Mouse (Mus musculus): Measurements from ENCODE around the gene Btg1. TPM values are rescaled to one million over a fixed set of nuclear protein-coding genes. Genes with fewer than 3 reads are reported as not detected.
A peak's percentile ranks its signal among the peaks of the same experiment; 100 is the strongest.

Btg1 gene
- polyA plus RNA-seq, 1 experiment from 2014 or later: 58.6 TPM

- Histone ChIP-seq H3K9me3 (ENCODE audit: control insufficient read depth, low read length) (no peaks in the 10 kb centered on the region), H3K4me3 (ENCODE audit: low read length) (no peak overlapping the region), H3K4me1 (replicated peaks; ENCODE audit: control insufficient read depth, insufficient read depth, low read length) (peaks cover 7% of the 10 kb centered on the region; the same call in 1 of the 2 replicates), H3K27ac (ENCODE audit: low read length) (no peak overlapping the region), H3K4me2 (ENCODE audit: low read depth, low read length) (no peak overlapping the region), H3K27me3 (ENCODE audit: control insufficient read depth, insufficient read depth, low read depth, low read length) (no peaks in the 10 kb centered on the region), H3K36me3 (ENCODE audit: control insufficient read depth, insufficient read depth, low read length) (no peaks in the 10 kb centered on the region; the same call in 1 of the 2 replicates), H3K9ac (ENCODE audit: low read length) (no peak overlapping the region)
- WGBS: 59% methylated on average over 4 of the region's 4 CpGs
- ATAC-seq (ENCODE audit: low read depth): no peak
Observed at GRCm38 (mm10) chr10:96633145-96633516, 16.3 kb downstream of the Btg1 start.

DNA sequence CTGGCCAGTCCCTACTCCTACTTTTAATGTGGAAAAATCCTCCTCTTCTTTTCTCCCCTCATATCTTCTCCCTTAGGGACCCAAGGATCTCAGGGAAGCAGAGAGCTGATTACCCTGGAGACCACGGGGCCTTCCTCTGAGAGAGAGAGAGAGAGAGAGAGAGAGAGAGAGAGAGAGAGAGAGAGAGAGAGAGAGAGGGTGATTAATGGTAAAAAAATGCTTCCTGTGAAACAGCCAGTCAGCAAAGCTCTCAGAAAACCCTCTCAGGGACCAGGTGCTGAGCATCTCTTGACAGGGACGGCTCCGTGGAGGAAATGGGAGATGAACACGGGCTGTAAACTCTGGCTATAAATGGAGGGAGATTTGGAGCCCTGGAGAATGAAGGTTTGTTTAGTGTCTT lies 18.7 kb downstream of the Btg1 start:
- Histone ChIP-seq H3K27me3 (ENCODE audit: control insufficient read depth, insufficient read depth, low read depth, low read length) (no peaks in the 10 kb centered on the region), H3K4me2 (ENCODE audit: low read depth, low read length) (no peak overlapping the region), H3K9ac (ENCODE audit: low read length) (no peak overlapping the region), H3K4me3 (ENCODE audit: low read length) (no peak overlapping the region), H3K4me1 (replicated peaks; ENCODE audit: control insufficient read depth, insufficient read depth, low read length) (peaks cover 7% of the 10 kb centered on the region; the same call in 1 of the 2 replicates), H3K27ac (ENCODE audit: low read length) (no peak overlapping the region), H3K36me3 (ENCODE audit: control insufficient read depth, insufficient read depth, low read length) (no peaks in the 10 kb centered on the region; the same call in 1 of the 2 replicates), H3K9me3 (ENCODE audit: control insufficient read depth, low read length) (no peaks in the 10 kb centered on the region)
- 11% methylated on average over 4 of the region's 4 CpGs for WGBS
- no peak for ATAC-seq (ENCODE audit: low read depth)

DNA sequence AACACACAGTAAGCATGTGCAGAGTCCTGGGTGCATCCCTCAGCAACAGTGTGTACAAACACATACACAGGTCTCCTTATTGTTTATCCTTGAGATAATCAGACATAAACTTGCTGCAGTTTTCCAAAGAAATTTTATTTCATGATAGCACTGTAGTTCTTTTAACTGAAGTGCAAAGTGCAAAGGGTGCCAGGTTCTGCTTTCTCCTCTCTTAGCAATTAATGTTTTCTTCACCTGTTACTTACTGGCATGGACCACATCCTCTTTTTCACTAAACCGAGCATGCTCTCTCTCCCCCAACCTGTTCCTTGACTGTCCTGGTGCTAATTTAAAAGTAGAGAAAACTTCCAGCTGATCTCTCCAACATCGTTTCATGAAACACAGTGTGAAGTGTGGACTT lies 21.7 kb downstream of the Btg1 start:
- Histone ChIP-seq H3K9ac (ENCODE audit: low read length) (no peak overlapping the region), H3K4me2 (ENCODE audit: low read depth, low read length) (no peak overlapping the region)
- WGBS: 67% methylated on average over 2 of the region's 2 CpGs

GRCm38 (mm10) chr10:96642014-96642413 lies 25.2 kb downstream of the Btg1 start:
- WGBS: 31% methylated on average over 4 of the region's 4 CpGs
- Histone ChIP-seq H3K36me3 (ENCODE audit: control insufficient read depth, insufficient read depth, low read length) (no peaks in the 10 kb centered on the region), H3K9me3 (ENCODE audit: control insufficient read depth, low read length) (no peaks in the 10 kb centered on the region), H3K27ac (ENCODE audit: low read length) (peak overlapping the region; percentile 66; the same call in 1 of the 2 replicates), H3K4me2 (ENCODE audit: low read depth, low read length) (no peak overlapping the region), H3K27me3 (ENCODE audit: control insufficient read depth, insufficient read depth, low read depth, low read length) (no peaks in the 10 kb centered on the region), H3K4me3 (ENCODE audit: low read length) (no peak overlapping the region), H3K9ac (ENCODE audit: low read length) (no peak overlapping the region), H3K4me1 (replicated peaks; ENCODE audit: control insufficient read depth, insufficient read depth, low read length) (peaks cover 20% of the 10 kb centered on the region)
- ATAC-seq (ENCODE audit: low read depth): no peak

More for the DNA sequence above, 21.7 kb downstream of the Btg1 start:
- Histone ChIP-seq H3K36me3 (ENCODE audit: control insufficient read depth, insufficient read depth, low read length) (no peaks in the 10 kb centered on the region), H3K27ac (ENCODE audit: low read length) (no peak overlapping the region), H3K9me3 (ENCODE audit: control insufficient read depth, low read length) (no peaks in the 10 kb centered on the region), H3K4me1 (replicated peaks; ENCODE audit: control insufficient read depth, insufficient read depth, low read length) (peaks cover 15% of the 10 kb centered on the region), H3K4me3 (ENCODE audit: low read length) (no peak overlapping the region), H3K27me3 (ENCODE audit: control insufficient read depth, insufficient read depth, low read depth, low read length) (no peaks in the 10 kb centered on the region)
- ATAC-seq (ENCODE audit: low read depth): no peak

GRCm38 (mm10) chr10:96642751-96643150 lies 25.9 kb downstream of the Btg1 start:
- Histone ChIP-seq H3K9ac (ENCODE audit: low read length) (no peak overlapping the region), H3K9me3 (ENCODE audit: control insufficient read depth, low read length) (no peaks in the 10 kb centered on the region), H3K36me3 (ENCODE audit: control insufficient read depth, insufficient read depth, low read length) (no peaks in the 10 kb centered on the region), H3K27me3 (ENCODE audit: control insufficient read depth, insufficient read depth, low read depth, low read length) (no peaks in the 10 kb centered on the region), H3K4me1 (replicated peaks; ENCODE audit: control insufficient read depth, insufficient read depth, low read length) (peaks cover 21% of the 10 kb centered on the region), H3K27ac (ENCODE audit: low read length) (peak overlapping the region; percentile 73), H3K4me2 (ENCODE audit: low read depth, low read length) (no peak overlapping the region), H3K4me3 (ENCODE audit: low read length) (no peak overlapping the region)
- ATAC-seq (ENCODE audit: low read depth): peak; percentile 81
- 31% methylated on average over 6 of the region's 6 CpGs for WGBS

DNA sequence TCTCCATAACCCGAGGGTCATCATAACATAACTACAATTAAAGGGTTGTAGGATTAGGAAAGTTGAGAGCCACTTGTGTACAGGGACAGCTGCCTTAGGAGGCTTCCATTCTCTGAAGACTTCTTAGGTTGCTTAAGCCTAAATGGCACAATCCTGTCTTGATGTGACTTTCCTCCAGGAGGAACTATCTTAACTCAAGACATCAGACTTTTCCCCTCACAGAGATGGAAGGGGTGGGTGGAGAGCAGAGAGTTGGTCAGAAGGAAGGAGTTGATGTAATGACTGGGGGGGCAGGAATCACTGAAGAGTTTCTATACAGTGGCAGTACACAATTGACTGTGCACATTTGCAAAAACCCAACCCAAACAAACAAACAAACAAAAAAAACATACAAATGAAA lies 28.4 kb downstream of the Btg1 start:
- H3K27ac ChIP-seq (ENCODE audit: low read length): no peak overlapping the region
- WGBS: 78% methylated on average over 1 of the region's 1 CpGs
- H3K4me3 ChIP-seq (ENCODE audit: low read length): no peak overlapping the region
- H3K27me3 ChIP-seq (ENCODE audit: control insufficient read depth, insufficient read depth, low read depth, low read length): no peaks in the 10 kb centered on the region
- H3K36me3 ChIP-seq (ENCODE audit: control insufficient read depth, insufficient read depth, low read length): no peaks in the 10 kb centered on the region
- no peak overlapping the region for H3K4me2 ChIP-seq (ENCODE audit: low read depth, low read length)
- ATAC-seq (ENCODE audit: low read depth): no peak
- H3K9ac ChIP-seq (ENCODE audit: low read length): no peak overlapping the region
- H3K4me1 ChIP-seq (replicated peaks; ENCODE audit: control insufficient read depth, insufficient read depth, low read length): peaks cover 21% of the 10 kb centered on the region
- H3K9me3 ChIP-seq (ENCODE audit: control insufficient read depth, low read length): no peaks in the 10 kb centered on the region

DNA sequence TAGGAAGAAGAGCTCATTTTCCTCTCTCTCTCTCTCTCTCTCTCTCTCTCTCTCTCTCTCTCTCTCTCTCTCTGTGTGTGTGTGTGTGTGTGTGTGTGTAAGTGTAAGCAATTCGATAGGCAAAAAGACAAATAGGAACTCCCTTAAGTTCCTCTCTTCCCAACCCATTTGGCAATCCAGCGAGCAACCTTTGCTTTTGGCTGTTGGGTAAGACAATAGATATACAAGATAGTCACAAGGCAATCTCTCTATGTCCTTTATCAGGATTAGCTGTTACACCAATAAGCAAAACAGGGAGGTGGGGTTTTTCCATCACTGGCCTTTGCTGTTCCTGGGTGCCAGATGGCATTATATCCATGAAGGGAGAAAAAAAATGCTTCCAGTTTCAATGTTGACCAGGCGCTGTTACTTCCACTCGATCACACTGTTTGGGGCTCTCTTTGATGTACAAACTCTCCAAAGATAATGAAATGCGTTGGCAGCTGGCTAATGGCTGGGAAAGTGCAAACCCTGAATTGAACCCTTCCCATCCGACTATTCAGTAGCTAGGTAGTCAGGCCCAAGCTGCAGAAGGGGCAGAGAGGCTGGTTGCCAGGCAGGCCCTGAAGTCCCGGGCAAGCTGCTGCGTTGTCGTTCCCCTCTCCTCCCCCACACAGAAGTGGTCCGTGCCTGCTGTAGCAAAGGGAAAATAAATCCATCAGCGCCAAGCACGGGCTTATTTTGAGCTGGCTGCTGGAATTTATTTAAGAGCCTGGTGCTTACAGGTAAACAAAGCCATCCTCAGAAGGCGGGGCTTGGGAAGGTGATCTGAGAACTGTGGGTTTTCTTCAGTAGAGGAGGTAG lies 29.4 kb downstream of the Btg1 start:
- peak; percentile 64 for ATAC-seq (ENCODE audit: low read depth)
- Histone ChIP-seq H3K27ac (ENCODE audit: low read length) (peak overlapping the region; percentile 72), H3K36me3 (ENCODE audit: control insufficient read depth, insufficient read depth, low read length) (no peaks in the 10 kb centered on the region), H3K4me2 (ENCODE audit: low read depth, low read length) (peak overlapping the region; percentile 43), H3K27me3 (ENCODE audit: control insufficient read depth, insufficient read depth, low read depth, low read length) (no peaks in the 10 kb centered on the region), H3K4me3 (ENCODE audit: low read length) (0 out of 2 replicates have a peak overlapping the region, but pooled peaks have one; percentile 3), H3K9me3 (ENCODE audit: control insufficient read depth, low read length) (no peaks in the 10 kb centered on the region), H3K9ac (ENCODE audit: low read length) (peak overlapping the region; percentile 41), H3K4me1 (replicated peaks; ENCODE audit: control insufficient read depth, insufficient read depth, low read length) (peaks cover 21% of the 10 kb centered on the region)
- whole genome bisulfite sequencing: 15% methylated on average over 13 of the region's 13 CpGs

GRCm38 (mm10) chr10:96646867-96647462 lies 30.2 kb downstream of the Btg1 start:
- 0 out of 2 replicates have a peak overlapping the region, but pooled peaks have one; percentile 3 for H3K4me3 ChIP-seq (ENCODE audit: low read length)
- H3K9ac ChIP-seq (ENCODE audit: low read length): peak overlapping the region; percentile 41; the same call in 1 of the 2 replicates
- H3K4me2 ChIP-seq (ENCODE audit: low read depth, low read length): peak overlapping the region; percentile 43
- no peaks in the 10 kb centered on the region for H3K27me3 ChIP-seq (ENCODE audit: control insufficient read depth, insufficient read depth, low read depth, low read length)
- H3K36me3 ChIP-seq (ENCODE audit: control insufficient read depth, insufficient read depth, low read length): no peaks in the 10 kb centered on the region
- 47% methylated on average over 5 of the region's 5 CpGs for WGBS
- peak; percentile 2; the same call in 1 of the 2 replicates for ATAC-seq (ENCODE audit: low read depth)
- peak overlapping the region; percentile 72; the same call in 1 of the 2 replicates for H3K27ac ChIP-seq (ENCODE audit: low read length)
- H3K9me3 ChIP-seq (ENCODE audit: control insufficient read depth, low read length): no peaks in the 10 kb centered on the region
- peaks cover 20% of the 10 kb centered on the region for H3K4me1 ChIP-seq (replicated peaks; ENCODE audit: control insufficient read depth, insufficient read depth, low read length)

- no peaks in the 10 kb centered on the region for H3K9me3 ChIP-seq (ENCODE audit: control insufficient read depth, low read length)
- no peaks in the 10 kb centered on the region for H3K27me3 ChIP-seq (ENCODE audit: control insufficient read depth, insufficient read depth, low read depth, low read length)
- no peak overlapping the region for H3K27ac ChIP-seq (ENCODE audit: low read length)
- no peaks in the 10 kb centered on the region for H3K36me3 ChIP-seq (ENCODE audit: control insufficient read depth, insufficient read depth, low read length)
- H3K4me2 ChIP-seq (ENCODE audit: low read depth, low read length): no peak overlapping the region
- ATAC-seq (ENCODE audit: low read depth): no peak
- no peak overlapping the region for H3K9ac ChIP-seq (ENCODE audit: low read length)
- H3K4me3 ChIP-seq (ENCODE audit: low read length): no peak overlapping the region
- H3K4me1 ChIP-seq (replicated peaks; ENCODE audit: control insufficient read depth, insufficient read depth, low read length): peaks cover 19% of the 10 kb centered on the region
- 46% methylated on average over 3 of the region's 3 CpGs for WGBS
Observed at GRCm38 (mm10) chr10:96648161-96648561, 31.4 kb downstream of the Btg1 start.

Data from lung, embryonic 16.5 days (tissue).